Mouse (Mus musculus): ENCODE results near the gene Clec9a. TPM values are rescaled to one million over a fixed set of nuclear protein-coding genes. Genes with fewer than 3 reads are reported as not detected.

The Clec9a gene
- polyA plus RNA-seq, 1 experiment, result 0.47 TPM

GRCm38 (mm10) chr6:129438033-129438432 lies 29.4 kb downstream of the Clec9a start:
- 89% methylated on average over 2 of the region's 2 CpGs for WGBS

GRCm38 (mm10) chr6:129449743-129450142 lies 41.1 kb downstream of the Clec9a start:
- H3K27ac ChIP-seq (ENCODE audit: insufficient read depth, low read depth, low read length), result no peak overlapping the region
- H3K4me3 ChIP-seq (ENCODE audit: low read depth, low read length), result no peak overlapping the region
- H3K36me3 ChIP-seq (ENCODE audit: control insufficient read depth, insufficient read depth, low read length), result no peaks in the 10 kb centered on the region
- no peaks in the 10 kb centered on the region for H3K27me3 ChIP-seq (ENCODE audit: control insufficient read depth, insufficient read depth, low read length)
- no peaks in the 10 kb centered on the region for H3K4me1 ChIP-seq (ENCODE audit: control insufficient read depth, insufficient read depth, insufficient read length, low read length)
- TF ChIP-seq POLR2A (IDR thresholded peaks at IDR 0.05; ENCODE audit: low read depth, low read length) (no peak), CTCF (IDR thresholded peaks at IDR 0.05; ENCODE audit: extremely low read depth, insufficient read length, insufficient replicate concordance, low read depth, low read length) (no peak)
- 52% methylated on average over 6 of the region's 6 CpGs for WGBS

More at GRCm38 (mm10) chr6:129438033-129438432, 29.4 kb downstream of the Clec9a start:
- no peak for TF ChIP-seq CTCF (IDR thresholded peaks at IDR 0.05; ENCODE audit: extremely low read depth, insufficient read length, insufficient replicate concordance, low read depth, low read length)
- no peak for TF ChIP-seq POLR2A (IDR thresholded peaks at IDR 0.05; ENCODE audit: low read depth, low read length)
- Histone ChIP-seq H3K4me1 (ENCODE audit: control insufficient read depth, insufficient read depth, insufficient read length, low read length) (no peaks in the 10 kb centered on the region), H3K27ac (ENCODE audit: insufficient read depth, low read depth, low read length) (no peak overlapping the region), H3K4me3 (ENCODE audit: low read depth, low read length) (no peak overlapping the region), H3K27me3 (ENCODE audit: control insufficient read depth, insufficient read depth, low read length) (no peaks in the 10 kb centered on the region), H3K36me3 (ENCODE audit: control insufficient read depth, insufficient read depth, low read length) (no peaks in the 10 kb centered on the region)

- Histone ChIP-seq H3K36me3 (ENCODE audit: control insufficient read depth, insufficient read depth, low read length) (no peaks in the 10 kb centered on the region), H3K4me3 (ENCODE audit: low read depth, low read length) (peak within 1 kb of the TSS; percentile 26), H3K4me1 (ENCODE audit: control insufficient read depth, insufficient read depth, insufficient read length, low read length) (no peaks in the 10 kb centered on the region), H3K27ac (ENCODE audit: insufficient read depth, low read depth, low read length) (peak within 1 kb of the TSS; percentile 61; the same call in 1 of the 2 replicates), H3K27me3 (ENCODE audit: control insufficient read depth, insufficient read depth, low read length) (no peaks in the 10 kb centered on the region)
- WGBS, result 55% methylated on average over 13 of the region's 13 CpGs
- TF ChIP-seq CTCF (IDR thresholded peaks at IDR 0.05; ENCODE audit: extremely low read depth, insufficient read length, insufficient replicate concordance, low read depth, low read length) (no peak), POLR2A (IDR thresholded peaks at IDR 0.05; ENCODE audit: low read depth, low read length) (no peak)
Measured at GRCm38 (mm10) chr6:129451411-129452039, 42.9 kb downstream of the Clec9a start, which contains the start of gene Clec1a. TSS of gene Clec1a (minus strand) at chr6:129452000.

- no peak for TF ChIP-seq POLR2A (IDR thresholded peaks at IDR 0.05; ENCODE audit: low read depth, low read length)
- TF ChIP-seq CTCF (IDR thresholded peaks at IDR 0.05; ENCODE audit: extremely low read depth, insufficient read length, insufficient replicate concordance, low read depth, low read length), result no peak
- WGBS, result 91% methylated on average over 6 of the region's 6 CpGs
- no peak overlapping the region for H3K27ac ChIP-seq (ENCODE audit: insufficient read depth, low read depth, low read length)
- no peaks in the 10 kb centered on the region for H3K27me3 ChIP-seq (ENCODE audit: control insufficient read depth, insufficient read depth, low read length)
- no peaks in the 10 kb centered on the region for H3K4me1 ChIP-seq (ENCODE audit: control insufficient read depth, insufficient read depth, insufficient read length, low read length)
- H3K36me3 ChIP-seq (ENCODE audit: control insufficient read depth, insufficient read depth, low read length), result no peaks in the 10 kb centered on the region
- no peak overlapping the region for H3K4me3 ChIP-seq (ENCODE audit: low read depth, low read length)
Measured at GRCm38 (mm10) chr6:129471386-129471785, 62.7 kb downstream of the Clec9a start.

GRCm38 (mm10) chr6:129472627-129473026 lies 64.0 kb downstream of the Clec9a start:
- TF ChIP-seq POLR2A (IDR thresholded peaks at IDR 0.05; ENCODE audit: low read depth, low read length) (no peak), CTCF (IDR thresholded peaks at IDR 0.05; ENCODE audit: extremely low read depth, insufficient read length, insufficient replicate concordance, low read depth, low read length) (no peak)
- Histone ChIP-seq H3K36me3 (ENCODE audit: control insufficient read depth, insufficient read depth, low read length) (no peaks in the 10 kb centered on the region), H3K27me3 (ENCODE audit: control insufficient read depth, insufficient read depth, low read length) (no peaks in the 10 kb centered on the region; the same call in 1 of the 2 replicates), H3K4me3 (ENCODE audit: low read depth, low read length) (no peak overlapping the region), H3K4me1 (ENCODE audit: control insufficient read depth, insufficient read depth, insufficient read length, low read length) (no peaks in the 10 kb centered on the region), H3K27ac (ENCODE audit: insufficient read depth, low read depth, low read length) (no peak overlapping the region)
- WGBS, result 70% methylated on average over 5 of the region's 5 CpGs

Other genes with a start within 250 kb of the Clec9a start
- gene Clec2d, start 228.2 kb upstream of the Clec9a start, polyA plus RNA-seq (2012; rRNA removed), result 15.4 and 20.9 TPM in 2 replicates
- gene Cd69, start 133.4 kb upstream of the Clec9a start, polyA plus RNA-seq (2012; rRNA removed), result 0.25 TPM in 1 of 2 replicates, not detected in the other
- gene 4922502D21Rik, start 77.1 kb upstream of the Clec9a start, polyA plus RNA-seq (2012; rRNA removed), result not detected in 2 replicates
- gene Clec12a, start 66.2 kb upstream of the Clec9a start, polyA plus RNA-seq (2012; rRNA removed), result 0.13 and 0.14 TPM in 2 replicates
- gene Clec12b, start 23.0 kb upstream of the Clec9a start, polyA plus RNA-seq (2012; rRNA removed), result not detected in 2 replicates
- gene Clec1b, start 11.6 kb upstream of the Clec9a start, polyA plus RNA-seq (2012; rRNA removed), result 0.23 TPM in 1 of 2 replicates, not detected in the other
- gene Clec1a, start 43.1 kb downstream of the Clec9a start, polyA plus RNA-seq (2012; rRNA removed), result 0.24 and 0.25 TPM in 2 replicates
- gene Olr1, start 98.3 kb downstream of the Clec9a start, polyA plus RNA-seq (2012; rRNA removed), result not detected in 2 replicates
- gene Tmem52b, start 103.7 kb downstream of the Clec9a start, polyA plus RNA-seq (2012; rRNA removed), result not detected in 2 replicates
- gene Gabarapl1, start 124.3 kb downstream of the Clec9a start, polyA plus RNA-seq (2012; rRNA removed), result 6.7 and 13.5 TPM in 2 replicates
- gene Klre1, start 169.0 kb downstream of the Clec9a start, polyA plus RNA-seq (2012; rRNA removed), result 0.09 TPM in 1 of 2 replicates, not detected in the other
- gene Klrd1, start 182.9 kb downstream of the Clec9a start, polyA plus RNA-seq (2012; rRNA removed), result 0.23 TPM in 1 of 2 replicates, not detected in the other
- gene Klrk1, start 215.0 kb downstream of the Clec9a start, polyA plus RNA-seq (2012; rRNA removed), result not detected in 2 replicates
- not detected in 2 replicates for gene Klrc3, start 234.5 kb downstream of the Clec9a start, polyA plus RNA-seq (2012; rRNA removed)

All from small intestine, adult 2 months (tissue).